7 mouse cellular contexts compared by ENCODE assay signal in the genomic region with DNA sequence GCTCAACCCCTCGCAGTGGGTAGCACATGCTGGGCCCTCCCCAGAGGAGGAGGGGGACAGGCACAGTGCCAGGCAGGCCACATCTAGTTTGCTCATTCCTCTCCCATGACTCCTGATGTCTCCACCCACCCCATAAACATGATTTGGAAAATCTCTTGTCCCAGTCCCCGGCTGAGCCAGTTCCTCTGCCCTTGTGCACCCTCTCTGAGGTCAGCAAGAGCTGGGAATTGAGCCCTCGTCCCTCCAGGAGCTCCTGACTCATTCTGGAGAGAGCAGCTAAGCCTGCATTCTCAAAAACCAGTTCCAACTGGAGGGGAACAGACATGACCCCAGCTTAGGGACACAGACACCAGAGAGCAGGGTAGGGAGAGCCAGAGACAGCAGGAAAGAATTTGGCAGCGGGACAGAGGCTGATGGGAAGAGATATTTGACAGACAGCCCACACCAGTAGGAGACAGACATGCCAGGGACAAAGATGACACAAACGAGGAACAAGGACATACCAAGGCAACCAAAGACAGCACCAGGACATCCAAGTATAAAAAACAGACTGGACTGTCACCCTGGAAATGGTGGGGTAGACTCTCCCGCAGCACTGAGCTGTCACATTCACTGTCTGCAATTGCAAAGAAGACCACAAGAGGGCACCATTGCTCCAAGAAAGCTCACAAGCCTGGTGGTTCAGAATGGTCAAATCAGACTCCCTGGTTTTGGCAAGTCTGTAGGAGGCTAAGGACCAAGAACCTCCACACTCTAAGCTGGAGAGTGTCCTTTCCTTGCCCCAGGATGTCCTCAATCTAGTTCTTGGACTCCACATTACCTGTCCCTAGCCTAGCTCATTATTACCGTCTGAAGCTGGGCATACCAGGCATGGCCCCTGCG. TPM values are rescaled to one million over a fixed set of nuclear protein-coding genes. Genes with fewer than 3 reads are reported as not detected.
DNase-seq lines count a peak whose midpoint lies in the region; ATAC-seq and TF ChIP-seq lines count a peak whose summit lies in the region.

No protein-coding gene starts in this region.

- peak; percentile 31; the same call in 1 of the 2 replicates for ATAC-seq in midbrain, embryonic 14.5 days (ENCODE audit: low FRiP score, low TSS enrichment)

- peak; percentile 82 to 95 for DNase-seq in adrenal gland, adult (ENCODE audit: inconsistent age in 2 of 2, low spot score in 1 of 2)
- peak; percentile 92 to 93 for DNase-seq in cerebellum, postnatal 25 days
- peak; percentile 94 for DNase-seq in gastrocnemius, adult 18-20 months (ENCODE audit: low spot score)
- DNase-seq in induced T-regulatory cell, adult 2 months (ENCODE audit: low read depth) = peak; percentile 93
- DNase-seq in left cerebral cortex, adult 2 months (ENCODE audit: extremely low spot score in 1 of 2, low spot score in 2 of 2) = peak; percentile 80 to 90
- DNase-seq in midbrain, embryonic 14.5 days = peak; percentile 93
- peak; percentile 40 to 61 for DNase-seq in spleen, adult 2 months (ENCODE audit: low read depth in 1 of 2, low spot score in 2 of 2)

- no peaks in the 10 kb centered on the region for H3K4me1 ChIP-seq in midbrain, embryonic 14.5 days (ENCODE audit: control insufficient read depth, insufficient read depth, low read length)
- H3K4me1 ChIP-seq in spleen, adult 2 months (ENCODE audit: control insufficient read depth, insufficient read depth, insufficient read length) = peaks cover under 1% of the 10 kb centered on the region; the same call in 1 of the 2 replicates

- peak; percentile 97 for TF ChIP-seq CTCF in left cerebral cortex, adult 2 months (IDR thresholded peaks at IDR 0.05)
- TF ChIP-seq CTCF in spleen, adult 2 months (IDR thresholded peaks at IDR 0.05; ENCODE audit: extremely low read depth, insufficient read depth, insufficient read length, insufficient replicate concordance) = peak; percentile 82; the same call in 1 of the 2 replicates

- no peaks in the 10 kb centered on the region for H3K9me3 ChIP-seq in midbrain, embryonic 14.5 days (ENCODE audit: control insufficient read depth, low read length)

- no peak for TF ChIP-seq POLR2A in spleen, adult 2 months (IDR thresholded peaks at IDR 0.05; ENCODE audit: low read depth, low read length)

- H3K27ac ChIP-seq in left cerebral cortex, adult 2 months = no peak overlapping the region
- H3K27ac ChIP-seq in midbrain, embryonic 14.5 days (replicated peaks; ENCODE audit: low read depth, low read length) = no peak overlapping the region
- no peak overlapping the region for H3K27ac ChIP-seq in spleen, adult 2 months (ENCODE audit: insufficient read depth, low read length)

- H3K4me3 ChIP-seq in left cerebral cortex, adult 2 months = no peak overlapping the region
- H3K4me3 ChIP-seq in midbrain, embryonic 14.5 days (replicated peaks; ENCODE audit: low read depth, low read length) = no peak overlapping the region
- no peak overlapping the region for H3K4me3 ChIP-seq in spleen, adult 2 months (ENCODE audit: extremely low read depth, insufficient read depth, insufficient read length)

- no peaks in the 10 kb centered on the region for H3K27me3 ChIP-seq in midbrain, embryonic 14.5 days (ENCODE audit: control insufficient read depth, insufficient read depth, low read length)
- no peaks in the 10 kb centered on the region for H3K27me3 ChIP-seq in spleen, adult 2 months (ENCODE audit: control insufficient read depth, insufficient read depth, low read length)

- no peak overlapping the region for H3K9ac ChIP-seq in midbrain, embryonic 14.5 days (replicated peaks; ENCODE audit: low read length)

- H3K36me3 ChIP-seq in midbrain, embryonic 14.5 days (ENCODE audit: control insufficient read depth, insufficient read depth, low read length) = no peaks in the 10 kb centered on the region
- H3K36me3 ChIP-seq in spleen, adult 2 months (ENCODE audit: control insufficient read depth, insufficient read depth, low read length) = no peaks in the 10 kb centered on the region

- intact Hi-C loops in left cerebral cortex, adult 2 months (cut with DNase I) = loop anchor here (5.0 to 10.0 kb wide), 4 partner anchors 83 to 250 kb away; partner anchors contain the start of genes Cbl and Usp2

- 50% methylated on average over 8 of the region's 8 CpGs for WGBS in midbrain, embryonic 14.5 days
- 51% methylated on average over 8 of the region's 8 CpGs for WGBS in spleen, adult 2 months

- no peak overlapping the region for H3K4me2 ChIP-seq in midbrain, embryonic 14.5 days (ENCODE audit: low read length)

RNA-seq across cellular contexts. Expression of gene Thy1, which starts 58.8 kb away (rescaled TPM):
- 10 to 100 TPM in 1 of 2 experiments, 1 to 10 TPM in 1; 7.9 to 10.5 TPM for total RNA-seq in gastrocnemius, adult 18-20 months (2021)
- total RNA-seq in left cerebral cortex, adult 2 months (2021) = 100 to 1,000 TPM; 838 to 856 TPM
- polyA plus RNA-seq in midbrain, embryonic 14.5 days (2014; fragmentation: Nextera tagmentation; extraction: Ambion mirVana) = 1.6 and 1.8 TPM in 2 replicates
- polyA plus RNA-seq in spleen, adult 2 months (2012; rRNA removed) = 197 and 206 TPM in 2 replicates

Comparison
In these comparisons a context has a peak if more than half of its experiments do, and no peak if none do; other contexts are left out.
1. RNA of gene Thy1, which starts 58.8 kb away (total RNA-seq): 838 to 856 TPM in left cerebral cortex, adult 2 months; 7.9 to 10.5 TPM in gastrocnemius, adult 18-20 months; every median in the first group is over 10 times any median in the second.
2. Peak in every context shown above with its lines, with median percentiles within 50 percentile points of each other: DNase-seq.